In the genomic region with DNA sequence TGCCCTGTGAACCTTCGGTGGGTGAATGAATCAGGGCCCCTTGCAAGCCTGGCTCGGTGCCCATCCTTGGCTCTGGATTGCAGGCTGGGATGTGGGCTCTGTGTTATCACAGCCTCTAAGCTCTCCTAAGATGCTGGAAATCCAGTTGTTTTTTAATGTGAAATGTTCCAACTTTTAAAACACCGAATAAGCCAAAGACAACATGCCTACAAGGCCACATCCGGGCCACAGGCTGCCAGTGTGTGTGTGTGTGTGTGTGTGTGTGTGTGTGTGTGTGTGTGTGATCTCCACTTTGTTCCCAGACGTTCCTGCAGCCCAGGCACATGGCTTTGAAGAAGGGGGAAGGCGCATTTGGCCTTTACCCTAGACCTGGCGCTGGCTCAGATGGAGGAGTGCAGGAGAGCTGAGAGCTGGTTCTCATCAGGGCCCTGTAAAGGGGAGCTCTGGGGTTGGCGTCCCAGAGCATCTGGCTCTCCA, we compare ENCODE assay signal across 7 mouse cellular contexts. TPM values are rescaled to one million over a fixed set of nuclear protein-coding genes. Genes with fewer than 3 reads are reported as not detected.
A peak's percentile ranks its signal among the peaks of the same experiment; 100 is the strongest.
DNase-seq lines count a peak whose midpoint lies in the region; ATAC-seq and TF ChIP-seq lines count a peak whose summit lies in the region.

No protein-coding gene starts in this region.

- DNase-seq in stomach, postnatal 0 days (ENCODE audit: low spot score): no peak
- DNase-seq in fibroblast of lung, adult 2 months (ENCODE audit: low read depth): peak; percentile 86
- no peak for DNase-seq in right cerebral cortex, postnatal 4 days
- no peak for DNase-seq in urinary bladder, postnatal 10 days (ENCODE audit: low spot score)

- H3K4me3 ChIP-seq in stomach, embryonic 16.5 days (replicated peaks; ENCODE audit: low read length): no peak overlapping the region
- H3K4me3 ChIP-seq in stomach, postnatal 0 days (ENCODE audit: low read depth, low read length): no peak overlapping the region
- no peak overlapping the region for H3K4me3 ChIP-seq in kidney, embryonic 16.5 days (ENCODE audit: low read length)
- no peak overlapping the region for H3K4me3 ChIP-seq in midbrain, embryonic 16.5 days (ENCODE audit: low read depth, low read length)

- no peak for TF ChIP-seq CTCF in stomach, postnatal 0 days (IDR thresholded peaks at IDR 0.05; ENCODE audit: low read depth)

- no peak overlapping the region for H3K4me2 ChIP-seq in stomach, embryonic 16.5 days (ENCODE audit: low read depth, low read length)
- no peak overlapping the region for H3K4me2 ChIP-seq in stomach, postnatal 0 days (replicated peaks; ENCODE audit: low read depth)
- H3K4me2 ChIP-seq in kidney, embryonic 16.5 days (replicated peaks; ENCODE audit: low read depth, low read length): no peak overlapping the region; the same call in 1 of the 2 replicates
- H3K4me2 ChIP-seq in midbrain, embryonic 16.5 days (ENCODE audit: low read length): no peak overlapping the region

- H3K9ac ChIP-seq in stomach, embryonic 16.5 days (ENCODE audit: low read length): no peak overlapping the region; the same call in 1 of the 2 replicates
- H3K9ac ChIP-seq in stomach, postnatal 0 days (ENCODE audit: low read length): no peak overlapping the region
- H3K9ac ChIP-seq in kidney, embryonic 16.5 days (replicated peaks; ENCODE audit: low read length): no peak overlapping the region
- no peak overlapping the region for H3K9ac ChIP-seq in midbrain, embryonic 16.5 days (ENCODE audit: low read depth, low read length)

- H3K36me3 ChIP-seq in stomach, embryonic 16.5 days (ENCODE audit: control insufficient read depth, insufficient read depth, low read length): no peaks in the 10 kb centered on the region
- no peaks in the 10 kb centered on the region for H3K36me3 ChIP-seq in stomach, postnatal 0 days (ENCODE audit: control insufficient read depth, insufficient read depth, low read length)
- H3K36me3 ChIP-seq in kidney, embryonic 16.5 days (ENCODE audit: insufficient read depth, low read length): no peaks in the 10 kb centered on the region
- H3K36me3 ChIP-seq in midbrain, embryonic 16.5 days (ENCODE audit: control insufficient read depth, insufficient read depth, low read length): no peaks in the 10 kb centered on the region

- H3K4me1 ChIP-seq in stomach, embryonic 16.5 days (ENCODE audit: control insufficient read depth, insufficient read depth, low read length): peaks cover 3% of the 10 kb centered on the region; the same call in 1 of the 2 replicates
- H3K4me1 ChIP-seq in stomach, postnatal 0 days (replicated peaks; ENCODE audit: control insufficient read depth, insufficient read depth): no peaks in the 10 kb centered on the region
- peaks cover 16% of the 10 kb centered on the region; the same call in 1 of the 2 replicates for H3K4me1 ChIP-seq in kidney, embryonic 16.5 days (ENCODE audit: insufficient read depth, low read length)
- no peaks in the 10 kb centered on the region for H3K4me1 ChIP-seq in midbrain, embryonic 16.5 days (ENCODE audit: control insufficient read depth, insufficient read depth, low read length)

- 56% methylated on average over 8 of the region's 8 CpGs for WGBS in stomach, embryonic 16.5 days
- 44% methylated on average over 8 of the region's 8 CpGs for WGBS in stomach, postnatal 0 days
- WGBS in kidney, embryonic 16.5 days: 41% methylated on average over 8 of the region's 8 CpGs
- WGBS in midbrain, embryonic 16.5 days: 58% methylated on average over 8 of the region's 8 CpGs

- no peak for TF ChIP-seq EP300 in stomach, postnatal 0 days (optimal IDR thresholded peaks at IDR 0.05)

- ATAC-seq in stomach, embryonic 16.5 days (ENCODE audit: insufficient read depth, low FRiP score): no peak
- ATAC-seq in stomach, postnatal 0 days (ENCODE audit: low FRiP score, low TSS enrichment): no peak
- no peak for ATAC-seq in kidney, embryonic 16.5 days (ENCODE audit: low FRiP score, low TSS enrichment)
- ATAC-seq in midbrain, embryonic 16.5 days: no peak

- H3K27me3 ChIP-seq in stomach, embryonic 16.5 days (ENCODE audit: control insufficient read depth, insufficient read depth, low read length): no peaks in the 10 kb centered on the region
- no peaks in the 10 kb centered on the region for H3K27me3 ChIP-seq in stomach, postnatal 0 days (ENCODE audit: control insufficient read depth, insufficient read depth, low read length)
- no peaks in the 10 kb centered on the region for H3K27me3 ChIP-seq in kidney, embryonic 16.5 days (ENCODE audit: insufficient read depth, low read length)
- H3K27me3 ChIP-seq in midbrain, embryonic 16.5 days (ENCODE audit: control insufficient read depth, insufficient read depth, low read depth, low read length): no peaks in the 10 kb centered on the region

- H3K9me3 ChIP-seq in stomach, embryonic 16.5 days (replicated peaks; ENCODE audit: control insufficient read depth, low read length): no peaks in the 10 kb centered on the region
- H3K9me3 ChIP-seq in stomach, postnatal 0 days (ENCODE audit: control insufficient read depth, low read length): no peaks in the 10 kb centered on the region
- no peaks in the 10 kb centered on the region for H3K9me3 ChIP-seq in kidney, embryonic 16.5 days (ENCODE audit: low read length)
- H3K9me3 ChIP-seq in midbrain, embryonic 16.5 days (replicated peaks; ENCODE audit: control insufficient read depth, low read length, poor library complexity, severe bottlenecking): no peaks in the 10 kb centered on the region

- peak overlapping the region; percentile 8; the same call in 1 of the 2 replicates for H3K27ac ChIP-seq in stomach, embryonic 16.5 days (ENCODE audit: low read length)
- H3K27ac ChIP-seq in stomach, postnatal 0 days (replicated peaks): no peak overlapping the region
- H3K27ac ChIP-seq in kidney, embryonic 16.5 days (ENCODE audit: low read length): peak overlapping the region; percentile 16; the same call in 1 of the 2 replicates
- H3K27ac ChIP-seq in midbrain, embryonic 16.5 days (ENCODE audit: low read length): no peak overlapping the region

RNA-seq across cellular contexts. Expression of gene Cfap298, which starts 52.4 kb away (rescaled TPM):
- 35.1 and 37.3 TPM in 2 replicates for polyA plus RNA-seq in stomach, embryonic 16.5 days (2015; fragmentation: Nextera tagmentation; extraction: Ambion mirVana)
- 27.4 and 27.5 TPM in 2 replicates for polyA plus RNA-seq in stomach, postnatal 0 days (2015; fragmentation: Nextera tagmentation; extraction: Ambion mirVana)
- polyA plus RNA-seq in kidney, embryonic 16.5 days (2015; fragmentation: Nextera tagmentation; extraction: Ambion mirVana): 43.0 and 44.0 TPM in 2 replicates
- polyA plus RNA-seq in midbrain, embryonic 16.5 days (2015; fragmentation: Nextera tagmentation; extraction: Ambion mirVana): 60.7 and 64.4 TPM in 2 replicates

RNA-seq across cellular contexts. Expression of gene Eva1c, which starts 56.0 kb away (rescaled TPM):
- polyA plus RNA-seq in stomach, embryonic 16.5 days (2015; fragmentation: Nextera tagmentation; extraction: Ambion mirVana): 2.2 and 2.6 TPM in 2 replicates
- 3.0 and 3.6 TPM in 2 replicates for polyA plus RNA-seq in stomach, postnatal 0 days (2015; fragmentation: Nextera tagmentation; extraction: Ambion mirVana)
- 0.64 and 0.82 TPM in 2 replicates for polyA plus RNA-seq in kidney, embryonic 16.5 days (2015; fragmentation: Nextera tagmentation; extraction: Ambion mirVana)
- polyA plus RNA-seq in midbrain, embryonic 16.5 days (2015; fragmentation: Nextera tagmentation; extraction: Ambion mirVana): 1.8 and 2.8 TPM in 2 replicates

Comparison
In these comparisons a context has a peak if more than half of its experiments do, and no peak if none do; other contexts are left out.
1. H3K27ac ChIP-seq: peak in stomach, embryonic 16.5 days (single experiment) and kidney, embryonic 16.5 days (single experiment); none in stomach, postnatal 0 days (single experiment) and midbrain, embryonic 16.5 days (single experiment).